14 mouse cellular contexts compared by ENCODE assay signal in genomic region chr6:91754845-91755244, GRCm38 (mm10).
"Had no signal": no experiment of that assay in that cellular context is flagged by ENCODE, and none has a peak within 500 bp of the region (broad histone marks: within the 10 kb centered on the region; RNA-seq: fewer than 3 reads in every experiment).

No protein-coding gene starts in this region.

- H3K4me3 ChIP-seq: intestine, embryonic 15.5 days; left cerebral cortex, adult 2 months; limb, embryonic 10.5 days; liver, embryonic 12.5 days; lung, embryonic 15.5 days; myocyte; neural tube, embryonic 15.5 days; stomach, embryonic 15.5 days had no signal

- H3K9me3 ChIP-seq: intestine, embryonic 15.5 days; limb, embryonic 10.5 days; liver, embryonic 12.5 days; lung, embryonic 15.5 days; neural tube, embryonic 15.5 days; stomach, embryonic 15.5 days had no signal

- H3K4me1 ChIP-seq: intestine, embryonic 15.5 days; limb, embryonic 10.5 days; liver, embryonic 12.5 days had no signal

- H3K9ac ChIP-seq: intestine, embryonic 15.5 days; liver, embryonic 12.5 days; lung, embryonic 15.5 days; neural tube, embryonic 15.5 days; stomach, embryonic 15.5 days had no signal

- H3K4me2 ChIP-seq: intestine, embryonic 15.5 days; liver, embryonic 12.5 days; lung, embryonic 15.5 days; neural tube, embryonic 15.5 days; stomach, embryonic 15.5 days had no signal

- H3K27ac ChIP-seq: intestine, embryonic 15.5 days; limb, embryonic 10.5 days; liver, embryonic 12.5 days; lung, embryonic 15.5 days; stomach, embryonic 15.5 days had no signal

- H3K27me3 ChIP-seq: intestine, embryonic 15.5 days; liver, embryonic 12.5 days; lung, embryonic 15.5 days; neural tube, embryonic 15.5 days; stomach, embryonic 15.5 days had no signal

- DNase-seq: lung, postnatal 14 days; midbrain, embryonic 14.5 days; right cerebral cortex, postnatal 4 days; spleen, adult 18-20 months; thymus, adult 2 months; thymus, postnatal 25 days had no signal

- ATAC-seq: intestine, embryonic 15.5 days; liver, embryonic 12.5 days had no signal
